Mouse (Mus musculus) spleen, postnatal 4 days (tissue): ENCODE results near the gene Fbxo42.

Experiments used
- DNase-seq, 2 experiments: peaks; one replicate each; pipeline ENCODE4 v3.0.0; 2022; ENCODE audit warnings: low spot score in 2 of 2

Gene Fbxo42

GRCm38 (mm10) chr4:141175783-141176182 lies 28.1 kb downstream of the Fbxo42 start:
- no peak for DNase-seq

GRCm38 (mm10) chr4:141176328-141176838 lies 28.7 kb downstream of the Fbxo42 start:
- DNase-seq = no peak

DNA sequence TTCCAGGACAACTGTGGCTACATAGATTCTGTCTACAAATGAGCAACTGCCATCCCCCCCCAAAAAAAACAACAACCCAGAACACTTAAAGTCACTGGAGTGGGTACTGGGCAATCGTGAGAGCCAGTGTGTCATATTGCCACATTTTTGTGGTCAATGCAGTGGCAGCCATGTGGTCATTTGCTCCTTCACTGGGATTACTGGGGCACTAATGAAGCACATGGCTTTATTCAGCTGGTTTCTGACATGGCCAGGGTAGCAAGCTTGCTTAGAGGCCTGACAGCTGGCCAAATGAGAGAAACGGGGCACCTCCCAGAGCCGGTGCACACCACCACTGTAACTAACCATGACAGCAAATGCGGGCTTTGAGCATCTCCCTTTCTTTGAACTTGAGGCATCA lies 30.8 kb downstream of the Fbxo42 start:
- DNase-seq = no peak

- no peak for DNase-seq
Measured at GRCm38 (mm10) chr4:141180831-141181230, 33.1 kb downstream of the Fbxo42 start.

DNA sequence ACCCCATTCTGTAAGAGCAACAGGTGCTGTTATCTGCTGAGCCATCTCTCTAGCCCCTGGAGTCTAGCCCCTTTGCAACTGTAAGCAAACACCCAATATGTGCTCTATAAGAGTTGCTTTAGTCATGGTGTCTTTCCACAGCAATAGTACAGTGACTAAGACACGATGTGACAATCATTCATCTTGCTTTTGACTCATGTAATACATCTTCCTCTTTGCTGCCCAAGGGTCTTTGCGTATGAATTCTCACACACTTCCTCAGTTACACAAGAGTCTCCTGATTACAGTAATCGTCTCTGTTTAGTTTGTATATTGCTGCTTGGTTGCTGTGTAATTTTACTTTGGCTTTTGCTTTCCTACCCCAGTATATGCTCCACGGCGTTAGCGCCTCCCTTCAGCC lies 34.3 kb downstream of the Fbxo42 start:
- no peak for DNase-seq

DNA sequence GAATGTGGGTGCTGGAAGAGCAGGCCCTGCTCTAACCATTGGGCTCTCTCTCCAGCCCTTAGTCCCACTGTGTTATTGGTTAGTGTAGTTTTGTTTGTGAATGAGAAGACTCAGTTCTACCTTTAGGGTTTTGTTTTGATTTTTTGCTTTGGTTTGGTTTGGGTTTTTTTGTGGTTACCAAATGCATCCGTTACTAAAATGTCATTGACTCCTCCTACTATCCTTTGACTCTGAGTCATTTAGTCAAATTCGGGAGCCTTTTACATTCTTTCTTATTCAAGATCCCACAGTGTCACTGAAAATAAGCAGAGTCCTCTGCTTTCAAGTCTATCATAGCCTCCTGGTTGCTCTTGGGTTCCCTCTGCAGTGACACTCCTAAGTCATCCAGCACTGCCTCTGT lies 36.2 kb downstream of the Fbxo42 start:
- DNase-seq = no peak

GRCm38 (mm10) chr4:141184426-141184825 lies 36.7 kb downstream of the Fbxo42 start:
- no peak for DNase-seq

- no peak for DNase-seq
Measured at GRCm38 (mm10) chr4:141186923-141187836, 39.5 kb downstream of the Fbxo42 start.

DNA sequence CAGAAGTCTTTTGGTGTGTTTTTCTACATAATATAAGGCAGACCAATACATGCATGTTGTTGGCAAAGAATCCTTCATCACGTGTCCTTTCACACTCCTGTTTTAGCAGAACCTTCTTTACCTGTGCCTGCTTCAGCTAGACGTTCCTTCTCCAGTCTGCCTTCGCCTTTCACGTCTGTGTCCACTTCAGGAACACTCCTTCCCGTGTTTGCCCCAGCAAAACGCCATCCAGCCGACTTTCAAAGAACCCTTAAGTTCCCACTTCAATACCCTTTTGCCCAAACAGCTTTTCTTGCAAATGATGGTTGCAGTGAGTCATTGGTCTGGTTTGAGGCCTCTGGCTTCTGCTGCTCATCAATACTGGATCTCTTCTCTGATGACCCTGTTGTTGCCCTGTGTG lies 43.6 kb downstream of the Fbxo42 start:
- DNase-seq = no peak

GRCm38 (mm10) chr4:141194553-141194952 lies 46.8 kb downstream of the Fbxo42 start:
- no peak for DNase-seq

- no peak for DNase-seq
Measured at GRCm38 (mm10) chr4:141196981-141197685, 49.4 kb downstream of the Fbxo42 start.

GRCm38 (mm10) chr4:141197686-141198035 lies 49.9 kb downstream of the Fbxo42 start:
- DNase-seq = no peak

DNA sequence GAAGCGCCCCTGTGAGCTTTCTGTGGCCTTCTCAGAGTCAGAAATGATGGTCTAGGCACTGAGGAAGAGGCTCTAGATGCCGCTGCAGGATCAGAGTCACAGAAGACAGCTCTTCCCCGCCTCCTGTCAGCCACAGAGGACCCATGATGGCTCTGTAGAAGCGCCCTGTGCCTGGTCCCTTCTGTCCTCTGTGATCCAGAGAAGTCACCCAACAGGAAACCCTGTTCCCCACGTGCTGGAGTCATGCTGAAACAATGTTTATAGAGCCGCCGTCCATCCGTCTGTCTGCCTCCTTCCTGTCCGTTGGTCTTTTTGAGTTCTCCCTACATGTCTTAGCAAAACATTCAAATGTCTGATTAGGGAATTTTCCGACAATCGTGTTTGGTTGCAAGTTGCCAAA lies 53.2 kb downstream of the Fbxo42 start:
- no peak for DNase-seq

DNA sequence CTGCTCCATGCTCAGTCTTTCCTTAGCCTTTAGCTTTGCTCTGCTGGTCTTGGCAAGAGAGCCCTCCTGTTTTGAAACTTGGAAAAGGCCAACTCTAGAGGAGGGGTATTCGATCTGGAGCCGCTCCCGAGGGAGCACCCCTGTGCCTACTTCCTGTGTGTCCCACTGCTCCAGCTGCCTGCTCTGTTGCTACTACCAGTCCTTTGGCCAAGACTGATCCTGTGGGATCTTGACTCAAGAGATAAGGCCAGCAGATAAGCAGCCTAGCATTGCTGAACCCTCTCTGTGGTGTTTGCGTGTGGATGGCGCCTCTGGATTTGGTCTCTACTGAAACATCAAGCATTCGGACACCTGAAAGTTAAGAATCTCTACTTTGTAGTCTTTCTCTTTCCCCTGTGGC lies 54.5 kb downstream of the Fbxo42 start:
- DNase-seq = no peak

DNA sequence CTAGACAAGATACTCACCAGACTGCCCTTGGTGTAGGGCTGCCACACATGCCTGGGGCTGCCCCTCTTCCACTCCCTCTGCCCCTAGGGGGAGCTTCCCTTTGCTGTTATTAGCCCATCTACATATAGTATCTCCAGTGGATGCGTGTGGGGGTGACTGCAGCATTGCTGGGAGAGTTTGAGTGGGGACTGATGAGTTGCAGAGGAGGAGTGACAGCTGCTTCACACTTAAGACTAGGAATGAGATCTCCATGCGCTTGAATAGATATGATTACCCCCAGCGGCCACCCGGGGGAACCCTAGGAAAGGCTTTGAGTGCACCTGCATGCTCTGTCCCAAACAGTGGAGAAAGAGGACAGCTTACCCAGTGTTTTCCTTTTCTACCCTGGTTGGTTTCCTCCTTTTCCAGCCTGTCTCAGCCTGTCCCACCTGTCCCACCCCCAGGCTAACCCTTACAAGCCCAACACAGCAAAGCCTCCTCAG lies 56.9 kb downstream of the Fbxo42 start:
- no peak for DNase-seq

GRCm38 (mm10) chr4:141207081-141207480 lies 59.4 kb downstream of the Fbxo42 start:
- DNase-seq = no peak

DNA sequence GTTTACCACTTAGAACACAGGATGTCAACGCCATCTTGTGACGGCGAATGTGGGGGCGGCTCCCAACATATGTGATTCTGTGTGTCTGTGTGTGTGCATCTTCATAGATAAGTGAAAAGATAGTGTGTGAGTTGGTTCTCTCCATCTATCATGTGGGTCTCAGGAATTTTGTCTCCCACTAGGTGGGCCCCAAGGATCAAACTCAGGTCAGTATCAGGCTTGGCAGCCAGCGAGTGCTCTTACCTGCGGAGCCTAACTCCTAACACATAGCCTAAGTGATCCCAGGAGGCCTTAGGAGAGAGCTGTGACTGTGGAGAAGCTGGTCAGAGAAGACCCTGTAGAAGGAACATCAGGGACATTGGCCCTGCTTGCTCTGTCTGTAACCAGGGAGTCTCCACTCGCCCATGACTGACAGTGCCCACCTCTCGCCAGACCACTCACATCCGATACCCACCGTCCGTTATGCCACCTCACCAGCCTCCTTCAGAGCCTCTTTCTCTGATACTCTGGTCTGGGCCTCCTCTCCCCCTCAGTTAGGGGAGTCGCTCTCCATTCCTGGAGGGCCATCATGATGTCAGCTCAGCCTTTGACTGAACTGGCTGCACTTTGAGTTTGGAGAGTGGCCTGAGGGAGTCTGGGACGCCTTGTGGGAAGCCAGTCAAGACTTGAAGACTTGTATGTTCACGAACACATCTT lies 63.0 kb downstream of the Fbxo42 start:
- DNase-seq = no peak

GRCm38 (mm10) chr4:141211646-141212045 lies 63.9 kb downstream of the Fbxo42 start:
- DNase-seq = no peak

DNA sequence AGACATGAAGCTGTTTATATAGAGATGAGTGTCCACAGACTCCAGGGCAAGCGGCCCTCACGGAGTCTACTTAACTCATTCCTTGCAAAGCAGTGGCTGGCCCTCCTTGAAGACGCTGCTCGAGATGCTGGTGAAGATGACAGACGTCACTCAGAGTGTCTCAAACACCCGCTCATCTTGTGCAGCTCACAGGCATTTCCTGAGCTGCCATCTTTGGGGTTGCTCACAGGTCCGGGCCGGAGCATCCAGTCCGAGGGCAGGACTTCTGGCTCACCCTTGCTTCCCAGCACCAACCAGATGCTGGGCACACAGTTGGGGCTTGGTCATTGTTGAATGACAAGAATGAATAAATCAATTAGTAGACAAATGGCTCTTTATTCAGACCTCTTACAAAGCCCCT lies 65.2 kb downstream of the Fbxo42 start:
- DNase-seq = no peak

DNA sequence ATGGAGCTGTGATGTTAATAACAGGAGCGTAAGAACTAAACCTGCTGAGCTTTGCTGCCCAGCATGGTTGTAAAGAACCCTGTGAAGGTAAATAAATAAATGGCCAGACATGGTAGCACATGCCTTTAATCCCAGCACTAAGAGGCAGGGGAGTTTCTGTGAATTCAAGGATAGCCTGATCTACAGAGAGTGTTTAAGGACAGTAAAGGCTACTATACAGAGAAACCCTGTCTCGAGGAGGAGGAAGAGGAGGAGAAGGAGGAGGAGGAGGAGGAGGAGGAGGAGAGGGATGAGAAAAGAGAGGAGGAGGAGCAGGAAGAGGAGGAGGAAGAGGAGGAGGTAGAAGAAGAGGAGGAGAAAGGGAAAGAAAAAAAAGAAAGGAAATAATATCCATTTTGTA lies 65.6 kb downstream of the Fbxo42 start:
- DNase-seq = no peak

DNA sequence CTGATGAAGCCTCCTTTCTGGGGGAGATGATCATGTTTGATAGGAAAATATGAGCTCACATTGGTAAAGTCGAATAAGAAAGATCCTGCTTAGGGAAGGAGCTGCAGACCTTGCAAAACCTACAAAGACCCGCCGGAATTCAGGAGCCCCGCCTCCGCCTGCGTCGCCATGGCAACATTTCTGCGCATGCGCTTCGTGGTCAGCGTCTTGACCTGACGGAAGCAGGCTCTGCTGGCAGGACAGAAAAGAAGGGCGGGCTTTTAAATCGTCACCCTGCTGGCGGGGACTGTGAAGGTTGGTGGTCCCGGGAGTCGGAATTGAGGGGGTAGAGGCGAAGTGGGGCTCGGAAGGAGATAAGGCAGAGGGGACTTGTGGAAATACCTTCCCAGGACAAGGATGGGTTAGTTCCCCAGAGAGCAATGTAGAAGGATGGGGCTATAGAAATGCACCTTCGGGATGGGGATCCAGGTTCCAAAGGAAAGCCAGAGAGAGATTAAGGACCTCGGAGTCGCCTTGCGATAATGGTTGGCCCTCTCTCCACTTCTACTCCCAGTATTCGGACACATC lies 66.1 kb downstream of the Fbxo42 start, which contains the start of gene Rsg1:
Gene Rsg1, plus strand, starts transcription at position 187 of the 567 bp plus-strand sequence.
- DNase-seq = peak; percentile 93 to 98
